Mouse (Mus musculus): ENCODE measurements at regions not wholly inside any gene's neighbourhood (a gene's known extent, or its start where the extent isn't known, plus 50 kb on each side); places are given as distances from the start of the nearest gene placed in this dataset.
"Not testable (repeated sequence)": the region's sequence is repeated elsewhere in the genome, so short reads cannot be mapped to it uniquely, and the experiment has no call there.

- peak; percentile 63 for DNase-seq (ENCODE audit: low read depth, low spot score)
Measured at GRCm38 (mm10) chr14:53597287-53597686, 656.6 kb downstream of the Dad1 start.

- DNase-seq (ENCODE audit: low read depth, low spot score) = not testable (repeated sequence)
Measured at GRCm38 (mm10) chr14:53590601-53591000, 663.3 kb downstream of the Dad1 start.

DNA sequence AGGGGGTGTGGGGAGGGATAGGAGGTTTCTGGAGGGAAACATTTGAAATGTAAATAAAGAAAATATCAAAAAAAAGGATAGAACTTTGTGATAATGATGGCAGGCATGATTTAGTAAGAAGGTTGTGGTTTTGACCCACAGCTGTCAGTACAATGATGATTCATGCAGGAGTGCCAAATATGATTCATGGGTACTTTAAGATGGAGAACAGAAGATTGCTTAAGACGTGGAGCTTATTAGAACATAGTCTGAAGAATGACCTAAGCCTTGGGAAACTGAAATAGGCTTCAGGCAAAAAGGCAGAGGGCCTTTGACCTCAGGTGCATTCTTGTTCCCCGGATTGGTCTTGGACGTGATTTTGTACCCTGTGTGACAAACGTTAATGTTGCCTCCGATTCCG is 671.4 kb downstream of the Dad1 start:
- DNase-seq (ENCODE audit: low read depth, low spot score) = not testable (repeated sequence)

GRCm38 (mm10) chr14:53581734-53582133 is 672.2 kb downstream of the Dad1 start:
- DNase-seq (ENCODE audit: low read depth, low spot score) = not testable (repeated sequence)

- DNase-seq (ENCODE audit: low read depth, low spot score) = peak; percentile 95
Measured at GRCm38 (mm10) chr14:53576927-53577326, 677.0 kb downstream of the Dad1 start.

GRCm38 (mm10) chr14:53572701-53573100 is 681.2 kb downstream of the Dad1 start:
- DNase-seq (ENCODE audit: low read depth, low spot score) = peak; percentile 73

- peak; percentile 63 for DNase-seq (ENCODE audit: low read depth, low spot score)
Measured at GRCm38 (mm10) chr14:53562606-53563005, 691.3 kb downstream of the Dad1 start.

DNA sequence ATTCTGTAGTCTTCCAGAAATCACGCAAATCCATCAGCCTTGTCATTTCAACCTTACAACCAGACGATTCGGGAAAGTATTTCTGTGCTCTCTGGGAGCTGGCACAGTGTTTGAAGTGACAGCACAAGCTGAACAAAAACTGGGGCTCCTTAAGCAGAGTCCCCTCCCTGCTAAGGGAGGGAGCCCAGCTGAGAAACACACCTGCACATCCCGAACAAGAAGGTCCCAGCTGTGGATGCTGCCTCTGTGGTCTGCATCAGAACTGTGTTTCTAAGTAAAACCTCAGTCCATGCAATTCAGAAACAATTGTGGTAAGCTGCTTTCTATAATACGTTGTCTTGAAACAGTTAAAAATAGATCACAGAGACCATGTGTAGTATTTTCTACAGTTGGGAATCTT is 693.8 kb downstream of the Dad1 start:
- DNase-seq (ENCODE audit: low read depth, low spot score) = not testable (repeated sequence)

DNA sequence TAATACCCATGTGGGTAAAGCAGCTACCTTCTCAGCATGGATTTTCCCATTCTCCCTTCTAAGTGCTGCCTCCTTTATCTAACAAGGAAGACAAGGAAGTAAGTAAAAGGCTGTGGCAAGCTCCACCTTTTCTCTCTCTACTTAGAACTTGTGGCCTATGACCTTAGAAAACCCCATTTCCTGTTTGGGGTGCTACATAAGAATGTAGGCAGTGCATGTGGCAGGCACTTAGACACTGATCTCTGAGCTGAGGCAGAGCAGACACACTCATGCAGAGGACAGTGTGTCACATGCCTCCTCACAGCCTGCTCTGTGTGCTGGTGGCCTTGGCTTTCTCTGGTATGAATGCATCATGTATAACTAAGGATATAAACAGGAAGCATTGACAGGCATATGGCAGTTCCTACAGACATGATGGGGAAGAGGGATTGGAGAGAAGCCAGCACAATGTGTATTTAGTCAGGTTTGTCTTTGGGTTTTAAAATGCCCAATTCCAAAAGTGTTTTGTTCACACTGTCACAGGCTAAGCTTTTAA is 694.5 kb downstream of the Dad1 start:
- DNase-seq (ENCODE audit: low read depth, low spot score) = not testable (repeated sequence)

DNA sequence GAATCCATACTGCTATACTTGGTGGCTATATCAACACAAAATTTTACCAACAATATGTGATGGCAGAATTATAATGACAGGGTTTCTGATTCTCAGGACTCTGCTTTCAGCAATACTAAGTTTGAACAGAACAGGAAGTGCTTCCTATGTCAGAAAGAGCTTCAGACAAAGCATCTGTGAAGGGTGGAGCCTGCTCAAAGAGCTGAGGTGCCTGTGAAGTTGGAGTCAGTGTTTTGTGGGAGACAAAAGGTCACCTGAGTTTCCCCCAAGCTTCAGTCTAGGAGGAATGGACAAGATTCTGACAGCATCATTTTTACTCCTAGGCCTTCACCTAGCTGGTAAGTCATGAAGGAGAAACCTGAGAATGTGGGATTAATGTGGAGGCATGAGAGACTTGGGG is 700.1 kb downstream of the Dad1 start:
- DNase-seq (ENCODE audit: low read depth, low spot score) = no peak

GRCm38 (mm10) chr14:53547365-53547764 is 706.5 kb downstream of the Dad1 start:
- peak; percentile 53 for DNase-seq (ENCODE audit: low read depth, low spot score)

DNA sequence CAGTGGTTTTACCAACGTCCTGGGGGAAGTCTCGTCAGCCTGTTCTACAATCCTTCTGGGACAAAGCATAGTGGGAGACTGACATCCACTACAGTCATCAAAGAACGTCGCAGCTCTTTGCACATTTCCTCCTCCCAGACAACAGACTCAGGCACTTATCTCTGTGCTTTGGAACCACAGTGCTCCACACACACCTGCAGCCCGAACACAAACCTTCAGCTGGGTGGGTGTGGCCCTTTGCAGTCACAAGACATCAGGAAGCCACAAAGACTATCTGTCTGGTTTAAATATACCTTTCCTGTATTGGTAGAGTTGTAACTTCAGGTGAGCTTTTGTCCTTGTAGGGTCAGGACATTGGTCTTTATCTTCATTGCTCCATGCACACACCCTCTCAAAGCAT is 708.6 kb downstream of the Dad1 start:
- no peak for DNase-seq (ENCODE audit: low read depth, low spot score)

GRCm38 (mm10) chr14:53541640-53542039 is 712.3 kb downstream of the Dad1 start:
- peak; percentile 75 for DNase-seq (ENCODE audit: low read depth, low spot score)

DNA sequence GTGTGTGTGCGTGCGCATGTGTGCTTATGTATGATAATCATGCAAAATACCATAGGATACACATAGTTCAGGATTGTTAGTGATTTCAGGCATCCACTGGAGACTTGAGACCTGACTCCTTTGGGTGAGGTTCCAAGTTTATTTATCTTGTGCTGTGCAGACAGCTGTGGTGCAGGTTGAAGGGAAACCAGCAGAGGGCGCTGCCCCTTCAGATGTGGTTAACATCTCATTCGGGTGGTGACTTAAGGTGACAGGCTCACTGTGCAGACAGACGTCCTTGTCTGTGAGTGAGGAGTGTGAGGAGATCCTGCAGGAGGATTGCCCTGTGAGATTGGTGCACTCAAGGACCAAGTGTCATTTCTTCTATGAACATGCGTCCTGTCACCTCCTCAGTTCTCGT is 716.0 kb downstream of the Dad1 start:
- peak; percentile 62 for DNase-seq (ENCODE audit: low read depth, low spot score)

GRCm38 (mm10) chr14:53523430-53523829 is 730.5 kb downstream of the Dad1 start:
- DNase-seq (ENCODE audit: low read depth, low spot score) = not testable (repeated sequence)

GRCm38 (mm10) chr14:53518954-53519353 is 735.0 kb downstream of the Dad1 start:
- not testable (repeated sequence) for DNase-seq (ENCODE audit: low read depth, low spot score)

GRCm38 (mm10) chr14:53516623-53517238 is 737.2 kb downstream of the Dad1 start:
- DNase-seq (ENCODE audit: low read depth, low spot score) = not testable (repeated sequence)

DNA sequence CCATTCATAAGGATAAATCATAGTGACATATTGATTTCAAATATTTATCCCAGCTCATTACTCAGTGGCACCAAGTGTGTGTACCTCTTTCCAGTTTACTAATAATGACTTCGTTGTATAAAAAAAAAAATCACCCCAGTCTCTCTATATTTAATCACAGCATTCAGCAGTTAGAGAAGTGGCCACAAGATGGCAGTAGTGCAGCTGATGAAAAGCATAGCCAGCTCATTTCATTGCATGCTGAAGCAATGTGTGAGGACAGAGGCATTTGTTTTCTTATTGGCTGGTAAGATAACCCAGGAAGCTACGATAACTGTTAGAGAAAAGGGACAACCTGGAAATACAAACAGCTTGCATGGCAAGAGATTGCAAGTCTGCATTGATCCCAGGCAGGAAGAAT is 748.5 kb downstream of the Dad1 start:
- not testable (repeated sequence) for DNase-seq (ENCODE audit: low read depth, low spot score)

DNA sequence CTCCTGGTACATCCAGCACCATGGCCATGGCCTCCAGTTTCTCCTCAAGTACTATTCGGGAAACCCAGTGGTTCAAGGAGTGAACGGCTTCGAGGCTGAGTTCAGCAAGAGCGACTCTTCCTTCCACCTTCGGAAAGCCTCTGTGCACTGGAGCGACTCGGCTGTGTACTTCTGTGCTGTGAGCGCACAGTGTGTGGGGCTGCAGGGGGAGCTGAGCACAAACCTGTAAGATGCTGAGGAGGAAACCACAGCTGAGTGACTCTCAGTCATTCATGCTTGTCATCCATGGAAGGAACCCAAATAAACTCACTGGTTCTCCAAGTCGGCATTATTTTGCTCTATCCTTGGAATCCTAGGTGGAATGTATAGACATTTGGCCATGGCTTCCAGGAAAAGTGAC is 765.5 kb downstream of the Dad1 start:
- not testable (repeated sequence) for DNase-seq (ENCODE audit: low read depth, low spot score)

GRCm38 (mm10) chr14:53487611-53488010 is 766.3 kb downstream of the Dad1 start:
- not testable (repeated sequence) for DNase-seq (ENCODE audit: low read depth, low spot score)

GRCm38 (mm10) chr14:53474170-53474569 is 779.7 kb downstream of the Dad1 start:
- DNase-seq (ENCODE audit: low read depth, low spot score) = not testable (repeated sequence)

DNA sequence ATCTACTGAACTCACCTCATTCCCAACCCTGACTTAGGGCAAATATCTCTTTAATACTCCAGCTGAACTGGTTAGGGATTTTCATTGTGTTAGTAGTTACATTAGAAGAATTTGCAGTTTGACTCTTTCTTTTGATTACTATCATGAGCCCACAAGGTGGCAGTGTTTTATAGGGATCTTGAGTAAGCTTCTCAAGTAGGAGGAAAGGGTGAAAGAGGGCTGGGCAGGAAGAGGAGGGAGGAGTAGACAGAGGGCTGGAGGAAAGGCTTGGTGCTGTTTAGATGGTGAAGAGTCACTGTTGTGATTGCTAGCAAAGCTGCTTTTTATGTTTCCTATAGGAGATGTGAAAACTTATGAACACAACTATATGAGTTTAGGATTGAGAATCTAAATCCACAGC is 793.1 kb downstream of the Dad1 start:
- DNase-seq (ENCODE audit: low read depth, low spot score) = not testable (repeated sequence)

DNA sequence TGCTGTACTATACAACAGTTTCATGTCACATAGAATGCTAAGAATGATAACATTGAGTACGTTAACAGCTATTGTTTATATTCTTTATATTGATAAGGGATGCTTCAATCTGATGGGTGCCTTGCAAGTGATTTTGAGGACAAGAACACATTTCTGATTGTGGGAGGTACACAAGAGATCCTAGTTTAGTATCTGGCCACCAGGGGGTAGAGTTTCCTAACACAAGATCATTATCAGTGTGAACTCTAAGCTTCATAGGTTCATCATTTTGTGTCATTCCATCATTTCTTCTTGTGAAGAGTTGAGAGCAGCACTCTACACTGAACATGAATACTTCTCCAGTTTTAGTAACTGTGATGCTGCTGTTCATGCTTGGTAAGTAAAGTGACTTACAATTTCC is 799.9 kb downstream of the Dad1 start:
- DNase-seq (ENCODE audit: low read depth, low spot score) = no peak

DNA sequence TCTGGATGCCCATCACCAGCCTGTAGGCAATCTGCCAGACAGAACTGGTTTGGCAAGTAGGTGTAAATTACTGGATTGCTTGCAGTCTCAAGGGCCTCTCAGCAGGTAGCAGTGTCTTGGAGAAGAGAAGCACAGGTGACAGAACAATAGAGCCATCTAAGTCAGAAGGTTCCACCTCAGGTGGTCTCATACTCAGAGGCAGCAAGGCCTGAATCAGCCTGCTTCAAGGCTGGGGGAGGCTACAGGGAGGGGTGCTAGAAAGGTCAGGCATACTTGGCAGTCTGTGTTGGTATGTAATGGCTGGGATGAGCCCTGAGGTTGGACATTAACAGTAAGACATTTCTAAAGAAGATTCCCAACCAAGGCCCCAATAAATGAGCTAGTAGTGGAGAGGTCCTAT is 814.3 kb downstream of the Dad1 start:
- peak; percentile 75 for DNase-seq (ENCODE audit: low read depth, low spot score)

Data from ES-CJ7 (cell line).